Mouse (Mus musculus) liver, postnatal 0 days (tissue): ENCODE measurements around the gene Sds.

ENCODE experiments used
- CTCF ChIP-seq: sonication (generic); IDR thresholded peaks from 2 replicates; pipeline ENCODE4 v1.5.1; 2016; ENCODE audit warnings: antibody characterized with exemption, low read depth
- EP300 ChIP-seq: IDR thresholded peaks from 2 replicates; pipeline ENCODE4 v1.6.1; 2016; ENCODE audit warnings: antibody characterized with exemption, low read depth, mild to moderate bottlenecking

DNA sequence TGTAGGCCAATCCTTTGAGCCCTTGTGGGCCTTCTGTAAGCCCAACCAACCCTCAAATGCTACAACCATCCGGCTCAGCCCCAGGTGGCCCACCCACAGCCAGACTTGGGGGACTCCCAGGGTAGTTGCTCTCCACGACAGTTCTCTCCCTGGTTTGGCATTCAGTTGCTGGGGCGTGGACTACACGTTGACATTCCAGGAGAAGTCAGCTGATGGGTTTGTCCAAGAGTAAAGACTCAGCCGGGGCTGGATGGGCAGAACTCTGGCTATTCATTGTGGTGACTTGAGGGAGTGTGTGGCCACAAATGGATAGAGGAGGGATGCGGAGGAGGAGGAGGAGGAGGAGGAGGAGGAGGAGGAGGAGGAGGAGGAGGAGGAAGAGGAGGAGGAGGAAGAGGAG lies 47.3 kb upstream of the Sds start:
- TF ChIP-seq CTCF (no peak), EP300 (no peak)
